ENCODE assay signal across 7 mouse cellular contexts in genomic region chr1:139421875-139422791, GRCm38 (mm10). TPM values are rescaled to one million over a fixed set of nuclear protein-coding genes. Genes with fewer than 3 reads are reported as not detected.
DNase-seq lines count a peak whose midpoint lies in the region; ATAC-seq and TF ChIP-seq lines count a peak whose summit lies in the region.

Zbtb41 (plus strand) TSS chr1:139422288.

- TF ChIP-seq POLR2A in kidney, adult 2 months (IDR thresholded peaks at IDR 0.05; ENCODE audit: low read depth, low read length) = no peak
- TF ChIP-seq POLR2A in spleen, adult 2 months (IDR thresholded peaks at IDR 0.05; ENCODE audit: low read depth, low read length) = no peak; the same call in 1 of the 2 replicates

- no peaks in the 10 kb centered on the region for H3K9me3 ChIP-seq in embryonic facial prominence, embryonic 12.5 days
- H3K9me3 ChIP-seq in limb, embryonic 12.5 days = no peaks in the 10 kb centered on the region
- no peaks in the 10 kb centered on the region for H3K9me3 ChIP-seq in midbrain, embryonic 15.5 days

- peaks cover 27% of the 10 kb centered on the region for H3K4me1 ChIP-seq in embryonic facial prominence, embryonic 12.5 days
- peaks cover 10% of the 10 kb centered on the region for H3K4me1 ChIP-seq in kidney, adult 2 months (ENCODE audit: control insufficient read depth, insufficient read depth, low read length)
- H3K4me1 ChIP-seq in limb, embryonic 12.5 days (replicated peaks) = peaks cover 29% of the 10 kb centered on the region
- H3K4me1 ChIP-seq in midbrain, embryonic 15.5 days = peaks cover 38% of the 10 kb centered on the region
- H3K4me1 ChIP-seq in spleen, adult 2 months (ENCODE audit: control insufficient read depth, insufficient read depth, insufficient read length) = peaks cover 4% of the 10 kb centered on the region

- TF ChIP-seq CTCF in kidney, adult 2 months (conservative IDR thresholded peaks at IDR 0.05; ENCODE audit: insufficient read depth, insufficient read length, low read depth, low read length) = peak; percentile 57
- peak; percentile 36; the same call in 1 of the 2 replicates for TF ChIP-seq CTCF in spleen, adult 2 months (IDR thresholded peaks at IDR 0.05; ENCODE audit: extremely low read depth, insufficient read depth, insufficient read length, insufficient replicate concordance)

- H3K4me2 ChIP-seq in embryonic facial prominence, embryonic 12.5 days (replicated peaks) = peak within 1 kb of the TSS; percentile 61
- peak within 1 kb of the TSS; percentile 67 for H3K4me2 ChIP-seq in limb, embryonic 12.5 days
- peak within 1 kb of the TSS; percentile 68 for H3K4me2 ChIP-seq in midbrain, embryonic 15.5 days

- H3K4me3 ChIP-seq in embryonic facial prominence, embryonic 12.5 days = peak within 1 kb of the TSS; percentile 77
- H3K4me3 ChIP-seq in kidney, adult 2 months (ENCODE audit: insufficient read depth, low read depth, low read length) = peak within 1 kb of the TSS; percentile 72
- H3K4me3 ChIP-seq in limb, embryonic 12.5 days (replicated peaks) = peak within 1 kb of the TSS; percentile 75
- H3K4me3 ChIP-seq in midbrain, embryonic 15.5 days = peak within 1 kb of the TSS; percentile 78
- H3K4me3 ChIP-seq in spleen, adult 2 months (ENCODE audit: extremely low read depth, insufficient read depth, insufficient read length) = peak within 1 kb of the TSS; percentile 99

- peak within 1 kb of the TSS; percentile 93 for H3K27ac ChIP-seq in embryonic facial prominence, embryonic 12.5 days
- H3K27ac ChIP-seq in kidney, adult 2 months (ENCODE audit: insufficient read depth, low read depth, low read length) = peak within 1 kb of the TSS; percentile 81
- H3K27ac ChIP-seq in limb, embryonic 12.5 days = peak within 1 kb of the TSS; percentile 93
- peak within 1 kb of the TSS; percentile 89 for H3K27ac ChIP-seq in midbrain, embryonic 15.5 days
- H3K27ac ChIP-seq in spleen, adult 2 months (ENCODE audit: insufficient read depth, low read length) = peak within 1 kb of the TSS; percentile 98

- peak; percentile 94 for ATAC-seq in embryonic facial prominence, embryonic 12.5 days (ENCODE audit: insufficient number of reproducible peaks, insufficient read depth, low FRiP score, low TSS enrichment)
- ATAC-seq in limb, embryonic 12.5 days (ENCODE audit: insufficient number of reproducible peaks, insufficient read depth, low FRiP score, low TSS enrichment, low read depth) = peak; percentile 97
- peak; percentile 98 for ATAC-seq in midbrain, embryonic 15.5 days (replicated peaks)

- DNase-seq in adrenal gland, postnatal 25 days = peak; percentile 89
- peak; percentile 93 to 95 for DNase-seq in heart, adult 18-20 months
- peak; percentile 93 for DNase-seq in kidney, adult 2 months
- peak; percentile 74 to 84 for DNase-seq in spleen, adult 2 months (ENCODE audit: low read depth in 1 of 2, low spot score in 2 of 2)

- peaks cover 3% of the 10 kb centered on the region; the same call in 1 of the 2 replicates for H3K36me3 ChIP-seq in embryonic facial prominence, embryonic 12.5 days
- no peaks in the 10 kb centered on the region for H3K36me3 ChIP-seq in kidney, adult 2 months (ENCODE audit: control insufficient read depth, insufficient read depth, low read length)
- no peaks in the 10 kb centered on the region for H3K36me3 ChIP-seq in limb, embryonic 12.5 days
- H3K36me3 ChIP-seq in midbrain, embryonic 15.5 days (replicated peaks) = no peaks in the 10 kb centered on the region
- H3K36me3 ChIP-seq in spleen, adult 2 months (ENCODE audit: control insufficient read depth, insufficient read depth, low read length) = no peaks in the 10 kb centered on the region

- no peaks in the 10 kb centered on the region for H3K27me3 ChIP-seq in embryonic facial prominence, embryonic 12.5 days
- no peaks in the 10 kb centered on the region for H3K27me3 ChIP-seq in kidney, adult 2 months (replicated peaks; ENCODE audit: control insufficient read depth, insufficient read depth, low read length)
- H3K27me3 ChIP-seq in limb, embryonic 12.5 days = no peaks in the 10 kb centered on the region
- no peaks in the 10 kb centered on the region for H3K27me3 ChIP-seq in midbrain, embryonic 15.5 days (replicated peaks)
- no peaks in the 10 kb centered on the region for H3K27me3 ChIP-seq in spleen, adult 2 months (ENCODE audit: control insufficient read depth, insufficient read depth, low read length)

- WGBS in embryonic facial prominence, embryonic 12.5 days = under 1% methylated on average over 86 of the region's 88 CpGs
- WGBS in kidney, adult 2 months = under 1% methylated on average over 79 of the region's 88 CpGs
- WGBS in limb, embryonic 12.5 days = 1% methylated on average over 76 of the region's 88 CpGs
- WGBS in midbrain, embryonic 15.5 days = under 1% methylated on average over 86 of the region's 88 CpGs
- WGBS in spleen, adult 2 months = under 1% methylated on average over 85 of the region's 88 CpGs

- H3K9ac ChIP-seq in embryonic facial prominence, embryonic 12.5 days = peak within 1 kb of the TSS; percentile 84
- H3K9ac ChIP-seq in limb, embryonic 12.5 days (replicated peaks) = peak within 1 kb of the TSS; percentile 95
- peak within 1 kb of the TSS; percentile 79 for H3K9ac ChIP-seq in midbrain, embryonic 15.5 days

RNA-seq across cellular contexts. Expression of gene Zbtb41, which starts in this region (rescaled TPM):
- total RNA-seq in adrenal gland, postnatal 25 days (2021) = 41.2 and 46.2 TPM in 2 replicates
- polyA plus RNA-seq in embryonic facial prominence, embryonic 12.5 days (2016; fragmentation: Nextera tagmentation; extraction: Ambion mirVana) = 12.9 and 13.3 TPM in 2 replicates
- 10 to 100 TPM; 22.9 to 23.2 TPM for total RNA-seq in heart, adult 18-20 months (2021)
- 8.0 and 8.4 TPM in 2 replicates for polyA plus RNA-seq in kidney, adult 2 months (2012; rRNA removed)
- 13.2 and 13.3 TPM in 2 replicates for polyA plus RNA-seq in limb, embryonic 12.5 days (2016; fragmentation: Nextera tagmentation; extraction: Ambion mirVana)
- 18.3 and 18.7 TPM in 2 replicates for polyA plus RNA-seq in midbrain, embryonic 15.5 days (2015; fragmentation: Nextera tagmentation; extraction: Ambion mirVana)
- polyA plus RNA-seq in spleen, adult 2 months (2012; rRNA removed) = 1.3 and 1.6 TPM in 2 replicates

Comparison
In these comparisons a context has a peak if more than half of its experiments do, and no peak if none do; other contexts are left out.
1. Peak in every context shown above with its lines: DNase-seq, ATAC-seq, H3K4me3 ChIP-seq and H3K27ac ChIP-seq.